Mouse (Mus musculus) lung, embryonic 15.5 days (tissue): ENCODE results near the gene Tmem129. TPM values are rescaled to one million over a fixed set of nuclear protein-coding genes. Genes with fewer than 3 reads are reported as not detected.

ENCODE experiments used
- ATAC-seq: fragments of 200-750 bp; cut with Nextera tagmentation; 2 replicates; pipeline ENCODE4 v1.8.0; 2017; ENCODE audit warnings: moderate number of reproducible peaks, borderline replicate concordance; ENCODE audit not compliant: low FRiP score, low TSS enrichment; ENCODE audit errors: extremely low read depth
- H3K27ac ChIP-seq: fragments of 300-500 bp; sonication (generic); 2 replicates; pipeline ENCODE4 v1.5.1; 2015; ENCODE audit warnings: moderate library complexity, mild to moderate bottlenecking, inconsistent platforms
- H3K27me3 ChIP-seq: fragments of 300-500 bp; sonication (generic); 2 replicates; pipeline ENCODE4 v1.6.1; 2015; ENCODE audit warnings: inconsistent platforms
- H3K36me3 ChIP-seq: fragments of 300-500 bp; sonication (generic); 2 replicates; pipeline ENCODE4 v1.6.1; 2015; ENCODE audit warnings: inconsistent platforms
- H3K4me1 ChIP-seq: fragments of 300-500 bp; sonication (generic); 2 replicates; pipeline ENCODE4 v1.6.1; 2015; ENCODE audit warnings: inconsistent platforms
- H3K4me2 ChIP-seq: fragments of 300-500 bp; sonication (generic); 2 replicates; pipeline ENCODE4 v1.6.1; 2015; ENCODE audit warnings: inconsistent platforms, mild to moderate bottlenecking, moderate library complexity
- H3K4me3 ChIP-seq: fragments of 300-500 bp; sonication (generic); 2 replicates; pipeline ENCODE4 v1.5.1; 2015; ENCODE audit warnings: mild to moderate bottlenecking, inconsistent platforms
- H3K9ac ChIP-seq: fragments of 300-500 bp; sonication (generic); 2 replicates; pipeline ENCODE4 v1.6.1; 2015; ENCODE audit warnings: inconsistent platforms
- H3K9me3 ChIP-seq: fragments of 300-500 bp; sonication (generic); 2 replicates; pipeline ENCODE4 v1.6.1; 2016; ENCODE audit warnings: inconsistent platforms
- WGBS: fragments of 180-500 bp; shearing (Covaris S2); methylation state at CpG from one replicate; pipeline ENCODE4 v1.1.7; 2015; 5-methylcytosine and 5-hydroxymethylcytosine counted together
- polyA plus RNA-seq: library from polyadenylated mRNA; unstranded; fragments of >200 nt; fragmentation: Nextera tagmentation; extraction: Ambion mirVana; gene quantifications from 2 replicates; pipeline ENCODE4 v1.2.1, GENCODE M21; 2015

The Tmem129 gene
- polyA plus RNA-seq, 1 experiment from 2014 or later, result 39.7 TPM

GRCm38 (mm10) chr5:33683897-33684652 lies 25.9 kb upstream of the Tmem129 start:
- no peaks in the 10 kb centered on the region for H3K9me3 ChIP-seq
- WGBS, result 42% methylated on average over 7 of the region's 7 CpGs
- no peak overlapping the region for H3K27ac ChIP-seq
- no peak overlapping the region for H3K4me3 ChIP-seq
- peak; percentile 55; the same call in 1 of the 2 replicates for ATAC-seq
- peaks cover 29% of the 10 kb centered on the region for H3K4me1 ChIP-seq
- H3K36me3 ChIP-seq, result no peaks in the 10 kb centered on the region
- H3K27me3 ChIP-seq, result no peaks in the 10 kb centered on the region
- H3K9ac ChIP-seq, result no peak overlapping the region
- H3K4me2 ChIP-seq, result no peak overlapping the region

GRCm38 (mm10) chr5:33682963-33683362 lies 24.7 kb upstream of the Tmem129 start:
- H3K4me3 ChIP-seq, result no peak overlapping the region

GRCm38 (mm10) chr5:33681611-33682388 lies 23.6 kb upstream of the Tmem129 start:
- H3K9ac ChIP-seq, result no peak overlapping the region
- no peaks in the 10 kb centered on the region for H3K9me3 ChIP-seq
- no peak overlapping the region for H3K4me2 ChIP-seq
- no peak overlapping the region for H3K4me3 ChIP-seq
- no peaks in the 10 kb centered on the region for H3K36me3 ChIP-seq
- peaks cover 19% of the 10 kb centered on the region for H3K4me1 ChIP-seq
- 72% methylated on average over 15 of the region's 15 CpGs for WGBS
- no peak overlapping the region for H3K27ac ChIP-seq
- no peaks in the 10 kb centered on the region for H3K27me3 ChIP-seq
- ATAC-seq, result no peak

More at GRCm38 (mm10) chr5:33682963-33683362, 24.7 kb upstream of the Tmem129 start:
- Histone ChIP-seq H3K4me1 (peaks cover 24% of the 10 kb centered on the region), H3K9ac (no peak overlapping the region), H3K27me3 (no peaks in the 10 kb centered on the region), H3K27ac (no peak overlapping the region), H3K36me3 (no peaks in the 10 kb centered on the region), H3K4me2 (no peak overlapping the region), H3K9me3 (no peaks in the 10 kb centered on the region)
- no peak for ATAC-seq
- WGBS, result 86% methylated on average over 4 of the region's 4 CpGs

GRCm38 (mm10) chr5:33681044-33681443 lies 22.8 kb upstream of the Tmem129 start:
- ATAC-seq, result no peak
- Histone ChIP-seq H3K4me1 (peaks cover 19% of the 10 kb centered on the region), H3K9ac (no peak overlapping the region), H3K27me3 (no peaks in the 10 kb centered on the region), H3K4me3 (no peak overlapping the region), H3K36me3 (no peaks in the 10 kb centered on the region), H3K9me3 (no peaks in the 10 kb centered on the region), H3K4me2 (no peak overlapping the region), H3K27ac (no peak overlapping the region)
- 52% methylated on average over 3 of the region's 3 CpGs for WGBS

GRCm38 (mm10) chr5:33678244-33678643 lies 20.0 kb upstream of the Tmem129 start:
- Histone ChIP-seq H3K36me3 (no peaks in the 10 kb centered on the region), H3K4me2 (no peak overlapping the region), H3K27me3 (no peaks in the 10 kb centered on the region), H3K4me3 (no peak overlapping the region), H3K4me1 (peaks cover 24% of the 10 kb centered on the region), H3K27ac (peak overlapping the region; percentile 79), H3K9ac (no peak overlapping the region), H3K9me3 (no peaks in the 10 kb centered on the region)
- 48% methylated on average over 5 of the region's 5 CpGs for WGBS
- ATAC-seq, result no peak

- H3K4me2 ChIP-seq, result no peak overlapping the region
- 0% methylated on average over 1 of the region's 1 CpGs for WGBS
- no peak; the same call in 1 of the 2 replicates for ATAC-seq
- no peaks in the 10 kb centered on the region for H3K9me3 ChIP-seq
- H3K9ac ChIP-seq, result no peak overlapping the region
- no peaks in the 10 kb centered on the region for H3K27me3 ChIP-seq
- H3K4me1 ChIP-seq, result peaks cover 16% of the 10 kb centered on the region
- no peak overlapping the region for H3K4me3 ChIP-seq
- peaks cover 18% of the 10 kb centered on the region for H3K36me3 ChIP-seq
- no peak overlapping the region for H3K27ac ChIP-seq
Observed at GRCm38 (mm10) chr5:33675964-33676363, 17.7 kb upstream of the Tmem129 start.

GRCm38 (mm10) chr5:33674439-33674838 lies 16.2 kb upstream of the Tmem129 start:
- Histone ChIP-seq H3K9ac (no peak overlapping the region), H3K36me3 (peaks cover 33% of the 10 kb centered on the region), H3K27ac (peak overlapping the region; percentile 52; the same call in 1 of the 2 replicates), H3K27me3 (no peaks in the 10 kb centered on the region), H3K4me1 (peaks cover 15% of the 10 kb centered on the region), H3K4me3 (no peak overlapping the region), H3K4me2 (no peak overlapping the region), H3K9me3 (no peaks in the 10 kb centered on the region)
- WGBS, result 39% methylated on average over 3 of the region's 3 CpGs
- ATAC-seq, result 0 out of 2 replicates have a peak, but pooled peaks have one; percentile 29

GRCm38 (mm10) chr5:33671659-33672058 lies 13.4 kb upstream of the Tmem129 start:
- no peak for ATAC-seq

GRCm38 (mm10) chr5:33668223-33668622 lies 10.0 kb upstream of the Tmem129 start:
- Histone ChIP-seq H3K4me1 (no peaks in the 10 kb centered on the region), H3K36me3 (peaks cover 89% of the 10 kb centered on the region), H3K27ac (no peak overlapping the region), H3K9ac (no peak overlapping the region), H3K4me2 (no peak overlapping the region), H3K27me3 (no peaks in the 10 kb centered on the region), H3K4me3 (no peak overlapping the region), H3K9me3 (no peaks in the 10 kb centered on the region)
- ATAC-seq, result no peak

More at GRCm38 (mm10) chr5:33671659-33672058, 13.4 kb upstream of the Tmem129 start:
- peaks cover 60% of the 10 kb centered on the region for H3K36me3 ChIP-seq
- H3K9ac ChIP-seq, result no peak overlapping the region
- no peak overlapping the region for H3K4me2 ChIP-seq
- no peaks in the 10 kb centered on the region for H3K27me3 ChIP-seq
- peaks cover 9% of the 10 kb centered on the region for H3K4me1 ChIP-seq
- H3K27ac ChIP-seq, result no peak overlapping the region
- 67% methylated on average over 5 of the region's 5 CpGs for WGBS
- H3K4me3 ChIP-seq, result no peak overlapping the region
- H3K9me3 ChIP-seq, result no peaks in the 10 kb centered on the region

- Histone ChIP-seq H3K9me3 (no peaks in the 10 kb centered on the region), H3K36me3 (peaks cover 49% of the 10 kb centered on the region), H3K4me1 (peaks cover 27% of the 10 kb centered on the region), H3K4me2 (peak overlapping the region; percentile 74), H3K27me3 (no peaks in the 10 kb centered on the region), H3K9ac (peak overlapping the region; percentile 96), H3K4me3 (peak overlapping the region; percentile 91), H3K27ac (peak overlapping the region; percentile 97)
- WGBS, result under 1% methylated on average over 26 of the region's 26 CpGs
- no peak for ATAC-seq
Observed at GRCm38 (mm10) chr5:33658664-33659050, 441 bp upstream of the Tmem129 start.

- Histone ChIP-seq H3K27ac (peak overlapping the region; percentile 77), H3K4me2 (peak overlapping the region; percentile 74), H3K9ac (peak overlapping the region; percentile 67), H3K4me1 (peaks cover 31% of the 10 kb centered on the region), H3K9me3 (no peaks in the 10 kb centered on the region), H3K36me3 (peaks cover 42% of the 10 kb centered on the region), H3K27me3 (no peaks in the 10 kb centered on the region), H3K4me3 (peak overlapping the region; percentile 91)
- under 1% methylated on average over 32 of the region's 32 CpGs for WGBS
- ATAC-seq, result peak; percentile 15
Observed at GRCm38 (mm10) chr5:33657251-33657786, 897 bp downstream of the Tmem129 start.

GRCm38 (mm10) chr5:33656739-33657138 lies 1.5 kb downstream of the Tmem129 start:
- peak overlapping the region; percentile 77 for H3K27ac ChIP-seq
- H3K27me3 ChIP-seq, result no peaks in the 10 kb centered on the region
- peaks cover 37% of the 10 kb centered on the region for H3K36me3 ChIP-seq
- H3K4me1 ChIP-seq, result peaks cover 31% of the 10 kb centered on the region
- H3K4me3 ChIP-seq, result peak overlapping the region; percentile 91
- 15% methylated on average over 1 of the region's 1 CpGs for WGBS
- H3K9ac ChIP-seq, result peak overlapping the region; percentile 67
- H3K4me2 ChIP-seq, result peak overlapping the region; percentile 74
- H3K9me3 ChIP-seq, result no peaks in the 10 kb centered on the region
- ATAC-seq, result no peak
